Mouse (Mus musculus): ENCODE measurements around the gene Chd3. TPM values are rescaled to one million over a fixed set of nuclear protein-coding genes. Genes with fewer than 3 reads are reported as not detected.

The Chd3 gene
- polyA plus RNA-seq, 1 experiment = 134 TPM

- TF ChIP-seq POLR2A (IDR thresholded peaks at IDR 0.05; ENCODE audit: borderline replicate concordance, low read depth, low read length) (no peak), CTCF (IDR thresholded peaks at IDR 0.05; ENCODE audit: low read depth, low read length) (no peak)
Measured at GRCm38 (mm10) chr11:69406282-69406681, 37.1 kb upstream of the Chd3 start.

GRCm38 (mm10) chr11:69405397-69406200, 36.4 kb upstream of the Chd3 start:
- no peak for TF ChIP-seq POLR2A (IDR thresholded peaks at IDR 0.05; ENCODE audit: borderline replicate concordance, low read depth, low read length)
- TF ChIP-seq CTCF (IDR thresholded peaks at IDR 0.05; ENCODE audit: low read depth, low read length) = no peak
- Histone ChIP-seq H3K4me1 (ENCODE audit: control insufficient read depth, insufficient read depth, low read length) (0 out of 2 replicates have a peak, but pooled peaks cover 4% of the 10 kb centered on the region), H3K4me3 (ENCODE audit: insufficient read depth, low read length) (no peak overlapping the region), H3K27ac (ENCODE audit: insufficient read depth, low read depth, low read length) (no peak overlapping the region)

More at GRCm38 (mm10) chr11:69406282-69406681, 37.1 kb upstream of the Chd3 start:
- no peak overlapping the region for H3K27ac ChIP-seq (ENCODE audit: insufficient read depth, low read depth, low read length)
- H3K4me1 ChIP-seq (ENCODE audit: control insufficient read depth, insufficient read depth, low read length) = 0 out of 2 replicates have a peak, but pooled peaks cover 4% of the 10 kb centered on the region
- H3K4me3 ChIP-seq (ENCODE audit: insufficient read depth, low read length) = no peak overlapping the region

- H3K4me3 ChIP-seq (ENCODE audit: insufficient read depth, low read length) = no peak overlapping the region
- 0 out of 2 replicates have a peak, but pooled peaks cover 4% of the 10 kb centered on the region for H3K4me1 ChIP-seq (ENCODE audit: control insufficient read depth, insufficient read depth, low read length)
- no peak overlapping the region for H3K27ac ChIP-seq (ENCODE audit: insufficient read depth, low read depth, low read length)
- no peak for TF ChIP-seq POLR2A (IDR thresholded peaks at IDR 0.05; ENCODE audit: borderline replicate concordance, low read depth, low read length)
- TF ChIP-seq CTCF (IDR thresholded peaks at IDR 0.05; ENCODE audit: low read depth, low read length) = no peak
Measured at GRCm38 (mm10) chr11:69404595-69405396, 35.6 kb upstream of the Chd3 start.

- TF ChIP-seq CTCF (IDR thresholded peaks at IDR 0.05; ENCODE audit: low read depth, low read length) (no peak), POLR2A (IDR thresholded peaks at IDR 0.05; ENCODE audit: borderline replicate concordance, low read depth, low read length) (no peak)
- no peak overlapping the region for H3K27ac ChIP-seq (ENCODE audit: insufficient read depth, low read depth, low read length)
Measured at GRCm38 (mm10) chr11:69403691-69404594, 34.7 kb upstream of the Chd3 start.

GRCm38 (mm10) chr11:69401987-69402386, 32.8 kb upstream of the Chd3 start:
- TF ChIP-seq POLR2A (IDR thresholded peaks at IDR 0.05; ENCODE audit: borderline replicate concordance, low read depth, low read length) (no peak), CTCF (IDR thresholded peaks at IDR 0.05; ENCODE audit: low read depth, low read length) (no peak)
- Histone ChIP-seq H3K4me3 (ENCODE audit: insufficient read depth, low read length) (no peak overlapping the region), H3K4me1 (ENCODE audit: control insufficient read depth, insufficient read depth, low read length) (no peaks in the 10 kb centered on the region), H3K27ac (ENCODE audit: insufficient read depth, low read depth, low read length) (no peak overlapping the region)

More at GRCm38 (mm10) chr11:69403691-69404594, 34.7 kb upstream of the Chd3 start:
- 0 out of 2 replicates have a peak, but pooled peaks cover 4% of the 10 kb centered on the region for H3K4me1 ChIP-seq (ENCODE audit: control insufficient read depth, insufficient read depth, low read length)
- no peak overlapping the region for H3K4me3 ChIP-seq (ENCODE audit: insufficient read depth, low read length)

GRCm38 (mm10) chr11:69401210-69401637, 32.0 kb upstream of the Chd3 start:
- peak; percentile 55; the same call in 1 of the 2 replicates for TF ChIP-seq CTCF (IDR thresholded peaks at IDR 0.05; ENCODE audit: low read depth, low read length)
- TF ChIP-seq POLR2A (IDR thresholded peaks at IDR 0.05; ENCODE audit: borderline replicate concordance, low read depth, low read length) = no peak
- Histone ChIP-seq H3K4me1 (ENCODE audit: control insufficient read depth, insufficient read depth, low read length) (no peaks in the 10 kb centered on the region), H3K4me3 (ENCODE audit: insufficient read depth, low read length) (no peak overlapping the region), H3K27ac (ENCODE audit: insufficient read depth, low read depth, low read length) (no peak overlapping the region)

- Histone ChIP-seq H3K4me1 (ENCODE audit: control insufficient read depth, insufficient read depth, low read length) (no peaks in the 10 kb centered on the region), H3K27ac (ENCODE audit: insufficient read depth, low read depth, low read length) (no peak overlapping the region), H3K4me3 (ENCODE audit: insufficient read depth, low read length) (no peak overlapping the region)
- no peak for TF ChIP-seq POLR2A (IDR thresholded peaks at IDR 0.05; ENCODE audit: borderline replicate concordance, low read depth, low read length)
- no peak for TF ChIP-seq CTCF (IDR thresholded peaks at IDR 0.05; ENCODE audit: low read depth, low read length)
Measured at GRCm38 (mm10) chr11:69400083-69400850, 31.1 kb upstream of the Chd3 start.

- TF ChIP-seq CTCF (IDR thresholded peaks at IDR 0.05; ENCODE audit: low read depth, low read length) = no peak
- no peak for TF ChIP-seq POLR2A (IDR thresholded peaks at IDR 0.05; ENCODE audit: borderline replicate concordance, low read depth, low read length)
- Histone ChIP-seq H3K4me3 (ENCODE audit: insufficient read depth, low read length) (no peak overlapping the region), H3K27ac (ENCODE audit: insufficient read depth, low read depth, low read length) (no peak overlapping the region), H3K4me1 (ENCODE audit: control insufficient read depth, insufficient read depth, low read length) (no peaks in the 10 kb centered on the region)
Measured at GRCm38 (mm10) chr11:69399201-69400082, 30.2 kb upstream of the Chd3 start.
